Mouse (Mus musculus) frontal cortex, postnatal 14 days (tissue): ENCODE results near the gene Trp53i11.

ENCODE experiments used
- DNase-seq, 2 experiments: peaks; one replicate each; pipeline ENCODE4 v3.0.0; 2022; ENCODE audit warnings: low spot score in 2 of 2

Trp53i11 gene

GRCm38 (mm10) chr2:93171929-93172328 lies 15.4 kb upstream of the Trp53i11 start:
- DNase-seq = no peak

DNA sequence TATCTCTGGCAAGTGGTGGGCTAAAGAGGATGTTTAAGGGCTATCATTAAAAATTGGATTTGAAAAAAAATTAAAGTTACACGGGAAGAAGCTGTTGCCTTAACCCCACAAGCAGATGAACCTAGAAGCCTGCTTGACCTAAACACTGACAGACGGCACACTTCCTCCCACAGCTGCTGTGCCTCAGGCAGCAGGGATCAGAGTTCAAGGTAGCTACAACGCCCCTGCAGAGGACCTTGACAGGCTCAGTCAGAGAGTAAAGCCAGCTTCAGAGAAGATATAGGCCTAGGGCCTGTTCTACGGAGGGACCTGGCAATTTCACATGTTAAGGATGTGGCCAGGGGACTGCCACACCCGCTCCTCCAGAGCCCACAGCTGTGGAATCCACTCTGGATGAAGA lies 14.9 kb upstream of the Trp53i11 start:
- no peak for DNase-seq

DNA sequence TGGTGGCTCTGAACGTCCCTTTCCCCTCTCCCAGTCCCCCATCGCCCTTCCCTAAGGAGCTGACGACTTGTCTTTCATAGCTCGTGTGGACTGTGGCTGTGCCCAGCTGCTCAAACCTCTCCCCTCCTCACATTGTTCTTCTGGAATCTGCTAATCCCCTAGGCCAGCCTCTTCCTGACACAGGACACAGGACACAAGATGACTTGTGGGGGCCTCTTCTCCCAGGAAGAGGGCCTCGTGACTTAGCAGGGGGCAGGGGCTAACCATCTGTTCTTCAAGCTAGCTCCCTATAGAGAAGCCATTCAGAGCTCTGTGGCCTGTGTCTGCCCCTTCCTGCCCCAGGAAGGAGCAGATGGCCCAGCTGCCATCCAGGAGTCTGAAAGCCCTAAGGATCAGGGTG lies 13.2 kb upstream of the Trp53i11 start:
- no peak for DNase-seq

GRCm38 (mm10) chr2:93175278-93175677 lies 12.1 kb upstream of the Trp53i11 start:
- DNase-seq = no peak

- DNase-seq = no peak
These were observed 11.6 kb upstream of the Trp53i11 start for GRCm38 (mm10) chr2:93175721-93176120.

- DNase-seq = no peak
These were observed 11.1 kb upstream of the Trp53i11 start for GRCm38 (mm10) chr2:93176193-93176798.

- DNase-seq = peak in 1 of 2 experiments; percentile 5
These were observed 10.3 kb upstream of the Trp53i11 start for GRCm38 (mm10) chr2:93176871-93177667.

GRCm38 (mm10) chr2:93177668-93178312 lies 9.6 kb upstream of the Trp53i11 start:
- DNase-seq = no peak

DNA sequence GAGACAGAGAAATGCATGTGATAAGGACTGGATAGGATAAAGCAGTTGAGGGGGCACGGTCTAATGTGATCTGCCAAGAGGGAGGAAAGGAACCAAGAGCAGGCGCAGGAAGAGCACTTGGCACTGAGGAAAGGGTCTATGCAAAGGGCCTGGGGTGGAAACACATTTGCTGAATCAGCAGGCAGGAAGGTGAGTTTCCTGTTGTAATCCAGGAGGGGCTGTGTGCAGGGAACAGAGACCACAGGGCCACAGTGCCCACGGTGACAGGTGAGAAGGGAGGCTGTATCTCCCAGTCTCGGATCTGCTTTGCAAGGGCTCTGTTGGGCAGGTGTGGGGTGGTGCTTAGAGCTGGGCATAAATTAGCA lies 9.1 kb upstream of the Trp53i11 start:
- DNase-seq = no peak

DNA sequence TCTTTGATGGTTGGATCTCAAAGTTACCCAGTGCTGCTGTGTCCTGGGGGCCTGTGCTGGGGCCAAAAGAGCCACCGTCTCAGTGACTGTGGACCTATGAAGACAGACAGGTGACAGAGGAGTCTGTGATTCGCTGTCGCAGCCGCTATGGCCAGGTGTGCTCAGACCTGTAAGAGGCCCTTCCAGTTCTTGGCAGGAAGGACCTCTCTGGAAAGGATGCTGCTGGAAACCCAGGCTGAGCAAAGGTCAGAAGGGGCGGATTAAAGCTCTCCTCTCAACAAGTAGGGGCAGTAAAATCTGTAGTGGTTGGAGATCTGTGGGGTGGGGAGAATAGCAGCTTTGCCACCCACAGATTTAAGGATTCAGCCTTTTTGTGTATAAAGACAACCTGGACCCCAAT lies 7.7 kb upstream of the Trp53i11 start:
- DNase-seq = no peak

DNA sequence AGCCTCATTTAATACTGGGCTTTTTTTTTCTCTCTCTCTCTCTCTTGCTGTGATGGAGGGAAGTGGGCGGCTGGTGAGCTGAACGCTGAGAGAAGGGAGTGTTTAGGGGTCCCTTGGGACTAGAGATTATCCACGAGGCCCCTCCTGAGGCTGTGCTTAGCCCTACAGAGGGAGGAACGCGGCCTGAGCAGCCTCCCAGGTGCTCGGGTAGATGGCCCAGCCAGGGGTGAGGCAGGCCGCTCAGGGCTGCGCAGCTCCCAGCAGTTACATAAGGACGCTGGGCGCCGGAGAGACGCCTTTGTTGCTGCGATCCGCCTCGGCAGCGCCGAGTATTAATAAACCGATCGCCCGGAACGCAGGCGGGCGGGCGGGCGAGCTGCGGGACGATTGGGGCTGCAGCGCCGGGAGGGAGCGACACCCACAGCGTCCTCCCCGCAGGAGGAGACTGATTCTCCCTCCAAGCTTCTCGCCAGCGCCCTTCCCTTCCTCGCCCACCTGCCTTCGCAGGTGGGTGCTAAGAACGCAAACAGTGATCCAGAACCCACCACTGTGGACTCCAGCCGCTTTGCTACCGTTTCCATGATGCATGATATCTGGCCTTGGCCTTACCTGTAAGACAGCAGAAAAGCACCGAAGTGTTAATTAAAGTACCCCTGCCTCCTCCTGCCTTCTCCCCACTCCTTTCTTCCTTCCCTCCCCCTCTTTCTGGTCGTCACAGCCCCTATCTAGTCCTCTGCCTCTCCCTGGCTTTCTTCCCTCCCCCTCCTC lies 7.1 kb upstream of the Trp53i11 start:
- peak in 1 of 2 experiments; percentile 61 for DNase-seq

- no peak for DNase-seq
These were observed 4.5 kb upstream of the Trp53i11 start for GRCm38 (mm10) chr2:93182859-93183258.

DNA sequence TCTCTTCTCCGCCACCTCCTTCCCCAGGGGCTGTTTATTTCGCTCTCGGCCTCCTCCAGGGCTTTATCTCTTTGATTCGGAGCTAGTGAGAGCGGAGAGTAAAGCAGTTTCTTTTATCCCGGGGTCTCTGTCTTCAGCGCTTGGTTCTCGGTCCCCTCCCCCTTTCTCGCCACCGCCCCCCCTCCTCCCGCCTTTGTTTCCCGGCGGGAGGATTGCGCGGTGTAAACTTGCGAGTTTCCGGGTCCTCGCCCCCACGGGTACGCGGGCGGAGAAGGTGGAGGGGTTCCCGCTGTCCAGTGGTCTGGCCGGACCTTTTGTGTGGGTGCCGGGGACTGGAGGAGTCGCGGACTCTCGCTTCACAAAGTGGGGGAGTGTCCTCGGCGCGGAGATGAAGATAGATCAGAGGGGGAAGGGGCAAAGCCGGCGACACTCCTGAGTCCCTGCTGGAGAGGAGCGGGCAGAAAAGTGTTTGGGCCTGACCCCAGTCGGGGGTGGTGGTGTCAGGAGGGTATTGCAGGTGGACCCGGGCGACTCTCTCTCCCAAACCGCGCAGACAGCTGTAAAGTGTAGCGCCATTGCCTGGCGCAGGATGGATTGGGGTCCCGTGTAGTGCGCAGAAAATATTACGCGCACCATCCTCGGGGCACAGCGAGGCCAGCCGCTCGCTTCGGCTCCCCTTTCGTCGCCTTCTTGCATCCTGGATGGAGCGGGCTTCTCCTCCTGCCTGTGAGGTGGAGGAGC lies 842 bp downstream of the Trp53i11 start:
- no peak for DNase-seq

- no peak for DNase-seq
These were observed 1.6 kb downstream of the Trp53i11 start for GRCm38 (mm10) chr2:93188761-93189458.

- no peak for DNase-seq
These were observed 3.6 kb downstream of the Trp53i11 start for GRCm38 (mm10) chr2:93190771-93191487.

GRCm38 (mm10) chr2:93191488-93192181 lies 4.3 kb downstream of the Trp53i11 start:
- no peak for DNase-seq

- no peak for DNase-seq
These were observed 4.8 kb downstream of the Trp53i11 start for GRCm38 (mm10) chr2:93192182-93192560.

- no peak for DNase-seq
These were observed 5.3 kb downstream of the Trp53i11 start for GRCm38 (mm10) chr2:93192671-93193080.

DNA sequence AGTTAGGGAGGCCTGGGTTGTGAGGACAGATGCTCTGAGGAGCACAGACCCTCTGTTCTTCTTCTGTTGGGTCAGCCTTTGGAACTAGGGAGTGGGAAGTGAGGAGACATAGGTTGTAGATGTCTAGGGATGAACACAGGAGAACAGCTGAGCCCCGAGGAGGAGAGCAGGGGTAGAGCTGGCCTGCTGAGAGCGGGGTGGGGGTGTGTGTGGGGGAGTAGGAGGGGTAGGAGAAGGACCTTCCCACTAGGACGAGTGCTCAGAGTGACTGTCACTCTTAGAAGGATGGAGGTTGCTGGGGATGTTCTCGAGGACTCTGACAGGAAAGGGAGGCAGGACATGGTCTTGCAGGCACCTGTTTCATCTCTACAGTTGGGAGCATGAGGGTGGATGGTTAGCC lies 6.5 kb downstream of the Trp53i11 start:
- DNase-seq = no peak

GRCm38 (mm10) chr2:93198846-93199245 lies 11.5 kb downstream of the Trp53i11 start:
- peak; percentile 82 to 96 for DNase-seq
